Mouse (Mus musculus) ES-E14 (cell line): Measurements from ENCODE around the gene Cerk.

Experiments used
- CHD2 ChIP-seq: IDR thresholded peaks from 2 replicates; pipeline ENCODE4 v1.6.1; 2014; ENCODE audit warnings: mild to moderate bottlenecking, low read depth, low read length, inconsistent platforms
- HCFC1 ChIP-seq: IDR thresholded peaks from 2 replicates; pipeline ENCODE4 v1.6.1; 2012; ENCODE audit warnings: low read length, inconsistent platforms, borderline replicate concordance; ENCODE audit not compliant: insufficient read depth
- ZC3H11A ChIP-seq: IDR thresholded peaks from 2 replicates; pipeline ENCODE4 v1.6.1; 2012; ENCODE audit warnings: low read depth, mild to moderate bottlenecking, inconsistent platforms, low read length, borderline replicate concordance
- ZNF384 ChIP-seq: IDR thresholded peaks from 2 replicates; pipeline ENCODE4 v1.6.1; 2012; ENCODE audit warnings: low read depth, low read length, inconsistent platforms

- no peak for TF ChIP-seq ZNF384
- TF ChIP-seq ZC3H11A = no peak
- no peak for TF ChIP-seq HCFC1
- no peak for TF ChIP-seq CHD2
Measured at GRCm38 (mm10) chr15:86201095-86201494, 15.2 kb upstream of the Cerk start.
